Mouse (Mus musculus) ES-Bruce4 (cell line): Measurements from ENCODE around the gene Dtx2. TPM values are rescaled to one million over a fixed set of nuclear protein-coding genes. Genes with fewer than 3 reads are reported as not detected.
A peak's percentile ranks its signal among the peaks of the same experiment; 100 is the strongest.

Source experiments
- H3K27ac ChIP-seq: 2 replicates; pipeline ENCODE4 v1.5.1; 2012; ENCODE audit warnings: low read length, inconsistent platforms; ENCODE audit not compliant: insufficient read depth
- H3K27me3 ChIP-seq: 2 replicates; pipeline ENCODE4 v1.6.1; 2012; ENCODE audit warnings: mild to moderate bottlenecking, low read length, inconsistent platforms; ENCODE audit not compliant: control insufficient read depth, poor library complexity, insufficient read depth, severe bottlenecking
- H3K36me3 ChIP-seq: 2 replicates; pipeline ENCODE4 v1.6.1; 2012; ENCODE audit warnings: inconsistent platforms, mild to moderate bottlenecking, low read length, moderate library complexity; ENCODE audit not compliant: control insufficient read depth, poor library complexity, insufficient read depth, severe bottlenecking
- H3K4me1 ChIP-seq: one replicate; pipeline ENCODE4 v1.8.1; 2011; ENCODE audit warnings: low read length; ENCODE audit not compliant: control insufficient read depth, insufficient read depth
- H3K4me3 ChIP-seq: 2 replicates; pipeline ENCODE4 v1.5.1; 2011; ENCODE audit warnings: low read depth, mild to moderate bottlenecking, low read length
- H3K9ac ChIP-seq: 2 replicates; pipeline ENCODE4 v1.6.1; 2012; ENCODE audit warnings: low read depth, mild to moderate bottlenecking, inconsistent platforms; ENCODE audit not compliant: poor library complexity, severe bottlenecking
- H3K9me3 ChIP-seq: replicated peaks from 2 replicates; pipeline ENCODE4 v1.6.1; 2012; ENCODE audit warnings: mild to moderate bottlenecking, low read length, inconsistent platforms; ENCODE audit not compliant: control insufficient read depth, poor library complexity, insufficient read depth, severe bottlenecking
- CTCF ChIP-seq: IDR thresholded peaks from one replicate; pipeline ENCODE4 v1.8.1; 2011; ENCODE audit warnings: low read depth, low read length
- EP300 ChIP-seq: IDR thresholded peaks from 2 replicates; pipeline ENCODE4 v1.6.1; 2011; ENCODE audit warnings: low read depth, low read length; ENCODE audit not compliant: insufficient read depth
- POLR2A ChIP-seq: IDR thresholded peaks from one replicate; pipeline ENCODE4 v1.8.1; 2011; ENCODE audit warnings: low read length; ENCODE audit not compliant: insufficient read depth
- polyA plus RNA-seq: library from polyadenylated mRNA; stranded (reverse); fragments of >200 nt; gene quantifications from 2 replicates; pipeline ENCODE4 v1.2.4, GENCODE M21; 2011; ENCODE audit warnings: low read depth; ENCODE audit not compliant: missing spikeins, insufficient read depth, insufficient read length

Gene Dtx2
- polyA plus RNA-seq, 1 experiment, result 23.7 TPM

DNA sequence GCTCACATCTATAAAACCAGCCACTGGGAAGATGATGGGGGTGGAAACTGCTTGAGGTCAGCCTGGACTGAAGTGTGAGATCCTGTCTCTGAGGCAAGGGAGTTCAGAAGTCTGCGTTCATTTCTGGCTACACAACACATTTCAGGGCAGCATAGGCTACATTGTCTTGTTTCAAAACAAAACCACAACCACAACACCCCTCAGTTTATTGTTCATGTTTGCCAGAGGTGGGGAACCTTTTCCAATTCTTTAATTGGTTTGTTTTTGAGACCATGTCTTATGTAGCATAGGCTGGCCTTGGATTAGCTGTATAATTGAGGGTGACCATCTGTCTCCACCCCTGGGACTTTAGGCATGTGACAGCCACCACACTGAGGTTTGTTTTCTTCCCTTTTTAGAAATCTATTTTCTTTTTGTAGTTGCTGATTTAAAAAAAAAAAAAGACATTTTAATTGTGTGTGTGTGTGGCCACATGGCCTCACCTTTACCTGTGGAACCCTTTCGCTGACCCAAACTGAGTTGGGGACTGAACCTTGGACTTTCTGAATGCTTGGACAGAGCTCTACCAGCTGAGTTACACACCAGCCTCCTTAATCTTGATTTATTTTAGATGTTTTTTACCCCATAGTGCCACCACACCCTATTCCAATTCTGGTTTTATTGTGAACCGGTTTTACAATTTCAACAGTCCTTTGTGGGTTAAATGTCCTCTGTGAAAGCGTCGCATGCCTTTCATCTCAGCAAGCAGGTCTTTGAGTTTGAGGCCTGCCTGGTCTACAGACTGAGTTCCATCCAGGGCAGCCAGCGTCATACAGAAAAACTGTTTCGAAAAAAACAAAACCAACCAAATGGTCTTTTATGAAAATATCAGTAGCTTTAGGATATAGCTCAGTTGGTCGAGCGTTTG lies 38.0 kb upstream of the Dtx2 start:
- Histone ChIP-seq H3K9ac (peak overlapping the region; percentile 79), H3K27me3 (no peaks in the 10 kb centered on the region)
- TF ChIP-seq POLR2A (no peak), EP300 (no peak), CTCF (no peak)

DNA sequence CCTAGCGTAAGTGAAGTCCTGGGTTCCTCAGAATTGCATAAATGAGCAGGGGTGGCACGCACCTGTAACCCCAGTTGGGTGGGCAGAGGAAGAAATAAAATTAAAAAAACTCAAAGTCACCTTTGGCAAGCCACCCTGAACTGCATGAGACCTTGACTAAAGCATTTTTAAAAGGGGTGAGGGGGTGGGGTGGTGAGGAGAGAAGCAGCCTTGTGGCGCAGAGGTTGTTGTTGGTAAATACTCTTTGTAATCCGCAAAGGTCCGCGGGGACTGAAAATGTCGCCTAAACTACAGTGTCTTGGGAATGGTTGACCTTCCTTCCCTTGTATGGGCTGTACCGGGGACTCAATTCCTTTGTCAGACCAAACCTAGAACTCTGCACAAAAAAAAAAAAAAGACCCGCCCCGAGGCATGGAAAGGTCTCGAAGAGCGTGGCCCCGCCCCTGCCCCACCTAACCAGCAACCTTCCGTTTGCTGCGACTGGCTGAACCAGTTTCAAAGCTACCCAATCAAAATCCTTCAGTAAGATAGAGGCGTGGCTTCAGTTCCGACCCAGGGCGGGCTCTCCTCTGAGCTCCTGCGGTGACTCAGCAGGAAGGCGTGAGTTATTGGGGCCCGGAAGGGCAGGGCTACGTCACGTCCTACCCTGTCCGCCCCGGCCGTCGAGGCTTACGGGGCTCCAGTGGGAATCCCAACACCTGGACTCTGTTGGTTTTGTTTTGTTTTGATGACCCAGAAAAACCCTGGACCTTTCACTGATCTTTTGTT lies 37.2 kb upstream of the Dtx2 start:
- H3K27ac ChIP-seq, result peak overlapping the region; percentile 100
- H3K9ac ChIP-seq, result peak overlapping the region; percentile 79
- no peaks in the 10 kb centered on the region for H3K9me3 ChIP-seq
- H3K4me1 ChIP-seq, result peaks cover 2% of the 10 kb centered on the region
- TF ChIP-seq EP300 (peak; percentile 82; the same call in 1 of the 2 replicates), POLR2A (peak; percentile 20), CTCF (no peak)
- H3K27me3 ChIP-seq, result no peaks in the 10 kb centered on the region
- H3K4me3 ChIP-seq, result peak overlapping the region; percentile 42
- no peaks in the 10 kb centered on the region for H3K36me3 ChIP-seq

More for the DNA sequence above, 38.0 kb upstream of the Dtx2 start:
- Histone ChIP-seq H3K27ac (peak overlapping the region; percentile 100), H3K4me1 (peaks cover 5% of the 10 kb centered on the region), H3K4me3 (peak overlapping the region; percentile 22; the same call in 1 of the 2 replicates), H3K36me3 (no peaks in the 10 kb centered on the region), H3K9me3 (no peaks in the 10 kb centered on the region)

DNA sequence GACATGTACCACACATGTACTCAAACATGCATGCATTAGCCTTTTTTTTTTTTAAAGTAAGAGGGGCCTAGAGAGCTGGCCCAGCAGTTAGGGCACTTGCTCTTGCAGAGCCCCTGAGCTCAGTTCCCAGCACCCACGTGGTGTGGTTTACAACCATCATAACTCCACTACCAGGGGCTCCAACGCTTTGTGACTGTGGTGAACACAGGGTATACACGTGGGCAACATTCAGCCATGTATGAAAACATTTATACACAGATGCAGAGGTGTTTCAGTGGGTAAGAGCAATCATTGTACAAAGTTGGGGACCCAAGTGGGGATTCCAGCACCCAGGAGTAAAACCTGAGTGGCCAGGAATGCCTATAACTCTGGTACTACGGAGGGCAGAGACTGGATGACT lies 36.2 kb upstream of the Dtx2 start:
- peak overlapping the region; percentile 68 for H3K9ac ChIP-seq
- H3K9me3 ChIP-seq, result no peaks in the 10 kb centered on the region
- H3K27ac ChIP-seq, result peak overlapping the region; percentile 98
- H3K36me3 ChIP-seq, result no peaks in the 10 kb centered on the region
- peaks cover 2% of the 10 kb centered on the region for H3K4me1 ChIP-seq
- TF ChIP-seq POLR2A (no peak), CTCF (no peak), EP300 (no peak)
- peak overlapping the region; percentile 42; the same call in 1 of the 2 replicates for H3K4me3 ChIP-seq
- no peaks in the 10 kb centered on the region for H3K27me3 ChIP-seq

DNA sequence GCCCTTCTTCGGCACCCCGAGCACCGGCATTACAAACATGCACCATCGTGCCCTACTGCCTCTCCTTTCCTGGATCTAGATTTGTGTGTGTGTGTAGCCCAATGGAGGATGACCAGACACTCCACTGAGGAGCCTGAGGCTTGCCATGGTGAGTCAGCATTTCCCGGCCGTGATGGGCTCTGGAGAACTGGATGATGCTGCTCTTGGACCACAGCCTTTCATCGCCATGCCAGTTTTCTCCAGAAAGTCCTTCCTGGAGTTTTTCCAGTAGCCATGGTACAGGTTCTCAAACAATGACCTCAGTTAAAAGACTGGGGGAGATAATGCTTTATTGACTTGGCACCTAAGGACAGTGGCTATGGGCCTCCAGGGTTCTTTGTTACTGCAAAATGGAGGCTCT lies 34.7 kb upstream of the Dtx2 start:
- Histone ChIP-seq H3K4me1 (peaks cover 2% of the 10 kb centered on the region), H3K36me3 (no peaks in the 10 kb centered on the region), H3K27me3 (no peaks in the 10 kb centered on the region), H3K9me3 (no peaks in the 10 kb centered on the region), H3K9ac (no peak overlapping the region), H3K4me3 (no peak overlapping the region), H3K27ac (peak overlapping the region; percentile 27; the same call in 1 of the 2 replicates)
- TF ChIP-seq POLR2A (no peak), EP300 (0 out of 2 replicates have a peak, but pooled peaks have one; percentile 5)

GRCm38 (mm10) chr5:135960909-135961635 lies 33.5 kb upstream of the Dtx2 start:
- H3K27ac ChIP-seq, result peak overlapping the region; percentile 99

More at GRCm38 (mm10) chr5:135960909-135961635, 33.5 kb upstream of the Dtx2 start:
- no peaks in the 10 kb centered on the region for H3K36me3 ChIP-seq
- H3K9ac ChIP-seq, result no peak overlapping the region; the same call in 1 of the 2 replicates
- H3K4me3 ChIP-seq, result no peak overlapping the region
- no peak for TF ChIP-seq EP300
- TF ChIP-seq CTCF, result no peak
- TF ChIP-seq POLR2A, result no peak
- H3K9me3 ChIP-seq, result no peaks in the 10 kb centered on the region
- peaks cover 2% of the 10 kb centered on the region for H3K4me1 ChIP-seq
- no peaks in the 10 kb centered on the region for H3K27me3 ChIP-seq
